Comparison of ENCODE assay signal across 8 mouse cellular contexts in genomic region chr10:81356991-81357844, GRCm38 (mm10). TPM values are rescaled to one million over a fixed set of nuclear protein-coding genes. Genes with fewer than 3 reads are reported as not detected.
A peak's percentile ranks its signal among the peaks of the same experiment; 100 is the strongest.
DNase-seq lines count a peak whose midpoint lies in the region; ATAC-seq lines count a peak whose summit lies in the region.

Gene Mfsd12 (plus strand): TSS chr10:81357491.

- H3K4me2 ChIP-seq in heart, embryonic 13.5 days, result peak within 1 kb of the TSS; percentile 99
- H3K4me2 ChIP-seq in liver, embryonic 12.5 days, result peak within 1 kb of the TSS; percentile 96

- H3K27me3 ChIP-seq in heart, embryonic 13.5 days (replicated peaks), result no peaks in the 10 kb centered on the region
- H3K27me3 ChIP-seq in liver, embryonic 12.5 days (replicated peaks), result no peaks in the 10 kb centered on the region
- H3K27me3 ChIP-seq in splenic B cell, adult 2 months (ENCODE audit: control insufficient read depth, insufficient read depth, low read length, poor library complexity, severe bottlenecking), result no peaks in the 10 kb centered on the region

- DNase-seq in CD4-positive, CD25-positive, alpha-beta regulatory T cell, adult 2 months (ENCODE audit: low read depth, low spot score), result peak; percentile 95
- peak; percentile 83 for DNase-seq in c-Kit-negative CD71-positive TER-119-positive erythroid progenitor cells, embryonic 14.5 days (ENCODE audit: low read depth, low spot score)
- DNase-seq in fibroblast of lung, adult 2 months (ENCODE audit: low read depth), result peak; percentile 51
- peak; percentile 96 for DNase-seq in kidney, postnatal 10 days
- peak; percentile 93 for DNase-seq in naive thymus-derived CD4-positive, alpha-beta T cell, adult 2 months (ENCODE audit: low read depth)
- DNase-seq in splenic B cell, adult 2 months (ENCODE audit: low read depth, low spot score), result peak; percentile 91

- H3K27ac ChIP-seq in heart, embryonic 13.5 days (replicated peaks), result peak within 1 kb of the TSS; percentile 70
- peak within 1 kb of the TSS; percentile 94 for H3K27ac ChIP-seq in liver, embryonic 12.5 days

- H3K36me3 ChIP-seq in heart, embryonic 13.5 days, result peaks cover 14% of the 10 kb centered on the region
- peaks cover 31% of the 10 kb centered on the region for H3K36me3 ChIP-seq in liver, embryonic 12.5 days
- H3K36me3 ChIP-seq in splenic B cell, adult 2 months (ENCODE audit: control insufficient read depth, insufficient read depth, low read length, poor library complexity, severe bottlenecking), result no peaks in the 10 kb centered on the region

- peaks cover 54% of the 10 kb centered on the region for H3K4me1 ChIP-seq in heart, embryonic 13.5 days
- peaks cover 83% of the 10 kb centered on the region for H3K4me1 ChIP-seq in liver, embryonic 12.5 days

- peak within 1 kb of the TSS; percentile 96 for H3K9ac ChIP-seq in heart, embryonic 13.5 days
- H3K9ac ChIP-seq in liver, embryonic 12.5 days, result peak within 1 kb of the TSS; percentile 100

- 2% methylated on average over 79 of the region's 79 CpGs for WGBS in heart, embryonic 13.5 days
- WGBS in liver, embryonic 12.5 days (ENCODE audit: insufficient replicate concordance), result 2% methylated on average over 79 of the region's 79 CpGs

- peak within 1 kb of the TSS; percentile 92 for H3K4me3 ChIP-seq in heart, embryonic 13.5 days
- peak within 1 kb of the TSS; percentile 90 for H3K4me3 ChIP-seq in liver, embryonic 12.5 days

- ATAC-seq in heart, embryonic 13.5 days (ENCODE audit: extremely low read depth, insufficient number of reproducible peaks, low FRiP score, low TSS enrichment), result peak; percentile 83
- ATAC-seq in liver, embryonic 12.5 days, result peak; percentile 85

- H3K9me3 ChIP-seq in heart, embryonic 13.5 days, result no peaks in the 10 kb centered on the region
- H3K9me3 ChIP-seq in liver, embryonic 12.5 days (replicated peaks), result no peaks in the 10 kb centered on the region

RNA-seq across cellular contexts. Expression of gene Mfsd12, which starts in this region (rescaled TPM):
- polyA plus RNA-seq in heart, embryonic 13.5 days (2015; fragmentation: Nextera tagmentation; extraction: Ambion mirVana), result 10.7 and 11.1 TPM in 2 replicates
- polyA plus RNA-seq in liver, embryonic 12.5 days (2016; fragmentation: Nextera tagmentation; extraction: Ambion mirVana), result 20.8 and 21.0 TPM in 2 replicates

Comparison
In these comparisons a context has a peak if more than half of its experiments do, and no peak if none do; other contexts are left out.
1. Peak in every context shown above with its lines: DNase-seq, ATAC-seq, H3K4me3 ChIP-seq and H3K27ac ChIP-seq.